Mouse (Mus musculus) heart, embryonic 14.5 days (tissue): ENCODE data around the gene Sgsm2. TPM values are rescaled to one million over a fixed set of nuclear protein-coding genes. Genes with fewer than 3 reads are reported as not detected.

ENCODE experiments used
- ATAC-seq: fragments of 200-750 bp; cut with Nextera tagmentation; 2 replicates; pipeline ENCODE4 v1.8.0; 2017; ENCODE audit warnings: low read depth, moderate TSS enrichment; ENCODE audit not compliant: insufficient number of reproducible peaks, insufficient read depth, low FRiP score
- H3K27ac ChIP-seq, 2 experiments: fragments of 200-500 bp in 1 of 2; fragments of 300-500 bp in 1 of 2; sonication (generic) in 1 of 2; replicated peaks in 1 of 2; 2 replicates each; pipeline ENCODE4 v1.5.1; 2012 to 2014; ENCODE audit warnings: low read depth in 2 of 2, low read length in 2 of 2, control low read depth in 1 of 2, mild to moderate bottlenecking in 1 of 2, mixed read lengths in 1 of 2; ENCODE audit not compliant: control insufficient read depth in 1 of 2, insufficient read depth in 1 of 2
- H3K27me3 ChIP-seq: fragments of 300-500 bp; sonication (generic); 2 replicates; pipeline ENCODE4 v1.6.1; 2014; ENCODE audit warnings: mild to moderate bottlenecking, low read length, control low read depth; ENCODE audit not compliant: control insufficient read depth, insufficient read depth
- H3K36me3 ChIP-seq: fragments of 300-500 bp; sonication (generic); 2 replicates; pipeline ENCODE4 v1.6.1; 2014; ENCODE audit warnings: mild to moderate bottlenecking, control low read depth, low read length, mixed read lengths; ENCODE audit not compliant: control insufficient read depth, insufficient read depth
- H3K4me1 ChIP-seq, 2 experiments: fragments of 200-500 bp in 1 of 2; fragments of 300-500 bp in 1 of 2; sonication (generic) in 1 of 2; 2 replicates each; pipeline ENCODE4 v1.6.1; 2012 to 2014; ENCODE audit warnings: low read length in 2 of 2, control low read depth in 1 of 2, mixed read lengths in 1 of 2; ENCODE audit not compliant: control insufficient read depth in 2 of 2, insufficient read depth in 2 of 2
- H3K4me2 ChIP-seq: fragments of 300-500 bp; sonication (generic); 2 replicates; pipeline ENCODE4 v1.6.1; 2014; ENCODE audit warnings: mild to moderate bottlenecking, low read length
- H3K4me3 ChIP-seq, 2 experiments: fragments of 200-500 bp in 1 of 2; fragments of 300-500 bp in 1 of 2; sonication (generic) in 1 of 2; 2 replicates each; pipeline ENCODE4 v1.5.1; 2012 to 2014; ENCODE audit warnings: low read length in 2 of 2, mild to moderate bottlenecking in 2 of 2, control low read depth in 1 of 2, low read depth in 1 of 2, moderate library complexity in 1 of 2; ENCODE audit not compliant: control insufficient read depth in 1 of 2, insufficient read depth in 1 of 2
- H3K9ac ChIP-seq: fragments of 300-500 bp; sonication (generic); 2 replicates; pipeline ENCODE4 v1.6.1; 2014; ENCODE audit warnings: mild to moderate bottlenecking, low read length
- H3K9me3 ChIP-seq: fragments of 300-500 bp; sonication (generic); 2 replicates; pipeline ENCODE4 v1.6.1; 2016; ENCODE audit warnings: low read length, control low read depth; ENCODE audit not compliant: control insufficient read depth
- WGBS: fragments of 180-500 bp; shearing (Covaris S2); extraction: QIAGEN DNeasy Blood & Tissue Kit; methylation state at CpG from one replicate; pipeline ENCODE4 v1.1.7; 2014; 5-methylcytosine and 5-hydroxymethylcytosine counted together
- polyA plus RNA-seq: library from polyadenylated mRNA; unstranded; fragments of >200 nt; fragmentation: Nextera tagmentation; extraction: Ambion mirVana; gene quantifications from 2 replicates; pipeline ENCODE4 v1.2.1, GENCODE M21; 2014

Gene Sgsm2
- polyA plus RNA-seq, 1 experiment from 2014 or later = 5.3 TPM

- Histone ChIP-seq H3K27me3 (no peaks in the 10 kb centered on the region), H3K36me3 (peaks cover 15% of the 10 kb centered on the region; the same call in 1 of the 2 replicates), H3K4me2 (no peak overlapping the region), H3K4me3 (no peak overlapping the region), H3K4me1 (peaks cover 7 to 12% of the 10 kb centered on the region in 2 experiments), H3K9me3 (no peaks in the 10 kb centered on the region), H3K27ac (no peak overlapping the region), H3K9ac (no peak overlapping the region)
- no peak for ATAC-seq
- 74% methylated on average over 7 of the region's 7 CpGs for WGBS
Measured at GRCm38 (mm10) chr11:74827791-74828403, 69.0 kb downstream of the Sgsm2 start.

- no peak overlapping the region for H3K9ac ChIP-seq
- H3K4me1 ChIP-seq = peaks cover 5 to 12% of the 10 kb centered on the region in 2 experiments
- H3K27ac ChIP-seq = no peak overlapping the region
- peaks cover 19% of the 10 kb centered on the region; the same call in 1 of the 2 replicates for H3K36me3 ChIP-seq
- no peaks in the 10 kb centered on the region for H3K27me3 ChIP-seq
- no peak for ATAC-seq
- no peak overlapping the region for H3K4me2 ChIP-seq
- no peaks in the 10 kb centered on the region for H3K9me3 ChIP-seq
- 72% methylated on average over 5 of the region's 5 CpGs for WGBS
- H3K4me3 ChIP-seq = no peak overlapping the region
Measured at GRCm38 (mm10) chr11:74826702-74827101, 70.2 kb downstream of the Sgsm2 start.

DNA sequence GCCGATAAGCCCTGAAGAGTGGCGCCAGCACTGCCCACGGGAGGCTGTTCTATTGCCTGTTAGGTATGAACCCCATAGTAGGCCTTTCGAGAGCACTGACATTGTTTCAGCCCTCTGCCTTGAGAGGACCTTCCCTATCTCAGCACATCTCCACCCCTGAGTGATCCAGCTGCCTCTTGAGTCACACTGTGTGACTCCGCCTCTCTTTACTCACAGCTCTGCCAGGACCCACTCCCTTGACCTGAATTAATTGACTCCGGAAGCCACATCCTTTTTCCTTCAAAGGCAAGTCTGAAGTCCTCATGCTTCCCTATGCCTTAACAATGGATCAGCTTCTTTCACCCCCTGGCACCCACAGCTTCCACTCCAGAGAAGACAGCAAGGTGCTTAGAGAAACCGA, 70.7 kb downstream of the Sgsm2 start:
- 51% methylated on average over 7 of the region's 7 CpGs for WGBS
- no peaks in the 10 kb centered on the region for H3K27me3 ChIP-seq
- H3K9me3 ChIP-seq = no peaks in the 10 kb centered on the region
- H3K9ac ChIP-seq = no peak overlapping the region
- no peak overlapping the region for H3K27ac ChIP-seq
- peaks cover 19% of the 10 kb centered on the region; the same call in 1 of the 2 replicates for H3K36me3 ChIP-seq
- H3K4me1 ChIP-seq = peaks cover 5 to 12% of the 10 kb centered on the region in 2 experiments
- no peak for ATAC-seq
- no peak overlapping the region for H3K4me2 ChIP-seq
- no peak overlapping the region for H3K4me3 ChIP-seq

DNA sequence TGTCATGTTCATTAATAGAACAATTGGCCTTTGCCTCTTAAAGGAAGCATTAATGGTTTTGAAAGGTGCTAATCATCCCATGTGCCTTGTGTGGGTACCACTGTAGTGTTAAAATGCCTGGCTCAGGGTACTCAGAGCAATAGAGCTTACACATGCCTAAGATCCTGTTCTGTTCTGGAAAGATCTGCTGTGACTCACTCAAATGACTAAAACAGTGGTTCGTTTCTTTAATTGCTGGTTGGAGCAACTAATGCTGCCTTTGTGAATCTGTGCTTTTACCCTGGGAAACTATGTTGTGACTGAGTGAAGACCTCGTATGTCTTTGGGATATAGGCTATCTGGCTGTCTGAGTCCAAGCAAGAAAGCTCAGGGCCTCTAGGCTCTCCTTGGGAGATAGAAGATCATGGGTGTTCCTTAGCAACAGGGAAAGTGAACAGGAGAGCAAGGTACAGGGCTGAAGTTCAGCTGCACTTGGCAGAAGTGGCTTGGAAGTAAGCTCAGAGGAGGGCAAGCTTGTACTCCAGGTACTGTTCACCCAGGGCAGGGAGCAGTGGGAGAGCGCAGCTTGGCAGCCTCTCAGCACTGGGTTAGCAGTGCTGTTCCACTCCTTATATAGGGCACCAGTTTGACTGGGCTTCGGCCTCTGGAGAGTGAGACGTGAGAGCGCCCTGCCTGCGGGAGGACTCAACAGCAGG, 74.0 kb downstream of the Sgsm2 start:
- Histone ChIP-seq H3K4me1 (no peaks in the 10 kb centered on the region), H3K4me2 (no peak overlapping the region), H3K27ac (no peak overlapping the region), H3K36me3 (peaks cover 41% of the 10 kb centered on the region), H3K27me3 (no peaks in the 10 kb centered on the region), H3K4me3 (no peak overlapping the region), H3K9ac (no peak overlapping the region), H3K9me3 (no peaks in the 10 kb centered on the region)
- ATAC-seq = no peak
- WGBS = 80% methylated on average over 7 of the region's 7 CpGs

GRCm38 (mm10) chr11:74821463-74821862, 75.4 kb downstream of the Sgsm2 start:
- H3K4me3 ChIP-seq = no peak overlapping the region
- no peaks in the 10 kb centered on the region for H3K4me1 ChIP-seq
- no peaks in the 10 kb centered on the region for H3K9me3 ChIP-seq
- 26% methylated on average over 1 of the region's 1 CpGs for WGBS
- ATAC-seq = no peak
- no peak overlapping the region for H3K9ac ChIP-seq
- H3K36me3 ChIP-seq = peaks cover 56% of the 10 kb centered on the region
- H3K27me3 ChIP-seq = no peaks in the 10 kb centered on the region
- no peak overlapping the region for H3K4me2 ChIP-seq
- no peak overlapping the region for H3K27ac ChIP-seq

- Histone ChIP-seq H3K4me3 (no peak overlapping the region), H3K9ac (no peak overlapping the region), H3K4me2 (no peak overlapping the region), H3K4me1 (no peaks in the 10 kb centered on the region), H3K36me3 (peaks cover 60% of the 10 kb centered on the region), H3K27ac (no peak overlapping the region), H3K27me3 (no peaks in the 10 kb centered on the region), H3K9me3 (no peaks in the 10 kb centered on the region)
- 68% methylated on average over 1 of the region's 1 CpGs for WGBS
- no peak for ATAC-seq
Measured at GRCm38 (mm10) chr11:74820921-74821320, 75.9 kb downstream of the Sgsm2 start.

DNA sequence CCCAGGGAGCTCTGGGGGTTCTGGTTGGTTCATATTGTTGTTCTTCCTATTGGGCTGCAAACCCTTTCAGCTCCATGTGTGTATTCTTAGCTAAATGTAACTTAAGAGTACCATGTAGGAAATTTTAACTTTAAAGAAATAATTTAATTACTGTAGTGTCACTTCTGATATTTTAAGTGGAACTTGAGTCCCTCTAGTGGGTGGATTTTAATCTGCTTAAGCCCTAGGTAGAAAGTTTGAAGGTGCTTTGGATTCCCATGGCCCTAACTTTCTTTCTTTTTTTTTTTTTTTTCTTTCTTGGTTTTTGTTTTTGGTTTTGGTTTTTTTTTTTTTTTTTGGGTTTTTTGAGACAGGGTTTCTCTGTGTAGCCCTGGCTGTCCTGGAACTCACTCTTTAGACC, 81.1 kb downstream of the Sgsm2 start:
- H3K36me3 ChIP-seq = peaks cover 55% of the 10 kb centered on the region
- H3K9me3 ChIP-seq = no peaks in the 10 kb centered on the region
- peaks cover 0 to 5% of the 10 kb centered on the region in 2 experiments; a peak in 2 of 4 replicates for H3K4me1 ChIP-seq
- H3K4me3 ChIP-seq = no peak overlapping the region
- H3K27me3 ChIP-seq = no peaks in the 10 kb centered on the region
- H3K9ac ChIP-seq = no peak overlapping the region
- H3K27ac ChIP-seq = no peak overlapping the region
- H3K4me2 ChIP-seq = no peak overlapping the region
- ATAC-seq = no peak
